Comparison of ENCODE assay signal across 20 mouse cellular contexts in the genomic region with DNA sequence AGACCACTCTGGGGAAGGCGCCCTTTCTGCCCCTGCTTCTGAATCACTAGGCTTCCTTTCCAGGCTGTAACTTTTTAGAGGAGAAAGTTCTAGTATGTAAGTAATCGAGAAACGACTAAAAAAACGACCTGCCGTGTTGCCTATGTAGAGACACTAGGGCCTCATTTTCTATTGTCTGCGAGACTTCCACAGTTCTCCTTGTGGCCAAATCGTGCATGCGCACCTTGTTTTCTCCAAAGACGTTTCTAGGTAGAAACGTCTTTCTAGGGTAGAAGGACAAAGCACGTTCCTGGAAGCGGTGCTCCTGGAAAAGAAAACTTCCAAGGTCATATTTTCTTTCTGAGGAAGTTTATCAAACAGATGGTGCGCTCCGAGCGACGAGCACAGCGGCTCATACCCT.
DNase-seq lines count a peak whose midpoint lies in the region; ATAC-seq and TF ChIP-seq lines count a peak whose summit lies in the region.
"Had no signal": no experiment of that assay in that cellular context is flagged by ENCODE, and none has a peak within 500 bp of the region (broad histone marks: within the 10 kb centered on the region; RNA-seq: fewer than 3 reads in every experiment).

No protein-coding gene starts in this region.

- no peak for ATAC-seq in intestine, postnatal 0 days
- ATAC-seq in intestine, embryonic 15.5 days: no peak
- no peak for ATAC-seq in midbrain, postnatal 0 days (ENCODE audit: low FRiP score)
- peak; percentile 46; the same call in 1 of the 2 replicates for ATAC-seq in megakaryocyte progenitor cell, adult 5-6 weeks (replicated peaks; ENCODE audit: poor library complexity)
- ATAC-seq: forebrain, embryonic 13.5 days; midbrain, embryonic 13.5 days had no signal

- H3K9me3 ChIP-seq in intestine, postnatal 0 days (ENCODE audit: control insufficient read depth): no peaks in the 10 kb centered on the region
- H3K9me3 ChIP-seq in intestine, embryonic 15.5 days: no peaks in the 10 kb centered on the region
- no peaks in the 10 kb centered on the region for H3K9me3 ChIP-seq in midbrain, postnatal 0 days (ENCODE audit: low read length)
- no peaks in the 10 kb centered on the region for H3K9me3 ChIP-seq in midbrain, embryonic 10.5 days (replicated peaks)
- H3K9me3 ChIP-seq: forebrain, embryonic 13.5 days; heart, embryonic 10.5 days; limb, embryonic 10.5 days; liver, embryonic 13.5 days; midbrain, embryonic 13.5 days had no signal

- no peak overlapping the region for H3K4me2 ChIP-seq in intestine, postnatal 0 days (replicated peaks; ENCODE audit: low read depth)
- no peak overlapping the region for H3K4me2 ChIP-seq in intestine, embryonic 15.5 days (replicated peaks)
- H3K4me2 ChIP-seq in midbrain, postnatal 0 days (ENCODE audit: low read depth, low read length, poor library complexity, severe bottlenecking): no peak overlapping the region
- H3K4me2 ChIP-seq: forebrain, embryonic 13.5 days; liver, embryonic 13.5 days; midbrain, embryonic 13.5 days had no signal

- no peak for DNase-seq in midbrain, postnatal 0 days (ENCODE audit: low spot score)
- DNase-seq in midbrain, embryonic 10.5 days (ENCODE audit: low spot score): no peak
- peak; percentile 78 for DNase-seq in R1 (ENCODE audit: low read depth, low spot score)
- DNase-seq in adrenal gland, postnatal 10 days: no peak
- DNase-seq: adrenal gland, postnatal 14 days; cerebellum, adult 2 months; gastrocnemius, postnatal 25 days; heart, postnatal 14 days; liver, embryonic 13.5 days; lung, postnatal 36 days; spleen, adult 18-20 months; thymus, postnatal 14 days had no signal

- no peak overlapping the region for H3K4me3 ChIP-seq in intestine, postnatal 0 days (ENCODE audit: low read depth, low read length)
- H3K4me3 ChIP-seq in intestine, embryonic 15.5 days (replicated peaks): no peak overlapping the region
- no peak overlapping the region for H3K4me3 ChIP-seq in midbrain, postnatal 0 days (ENCODE audit: low read depth, low read length)
- no peak overlapping the region for H3K4me3 ChIP-seq in midbrain, embryonic 10.5 days
- H3K4me3 ChIP-seq: forebrain, embryonic 13.5 days; heart, embryonic 10.5 days; left cerebral cortex, adult 2 months; limb, embryonic 10.5 days; liver, embryonic 13.5 days; midbrain, embryonic 13.5 days had no signal

- no peak overlapping the region for H3K9ac ChIP-seq in intestine, postnatal 0 days (ENCODE audit: low read depth, low read length)
- no peak overlapping the region for H3K9ac ChIP-seq in intestine, embryonic 15.5 days
- no peak overlapping the region for H3K9ac ChIP-seq in midbrain, postnatal 0 days (replicated peaks; ENCODE audit: low read length, poor library complexity, severe bottlenecking)
- H3K9ac ChIP-seq: forebrain, embryonic 13.5 days; liver, embryonic 13.5 days; midbrain, embryonic 13.5 days had no signal

- H3K36me3 ChIP-seq in intestine, postnatal 0 days (ENCODE audit: control insufficient read depth, insufficient read depth): no peaks in the 10 kb centered on the region
- no peaks in the 10 kb centered on the region for H3K36me3 ChIP-seq in intestine, embryonic 15.5 days
- no peaks in the 10 kb centered on the region for H3K36me3 ChIP-seq in midbrain, postnatal 0 days (ENCODE audit: insufficient read depth, low read length)
- H3K36me3 ChIP-seq in midbrain, embryonic 10.5 days: no peaks in the 10 kb centered on the region
- H3K36me3 ChIP-seq: heart, embryonic 10.5 days; limb, embryonic 10.5 days; liver, embryonic 13.5 days; midbrain, embryonic 13.5 days had no signal

- peak; percentile 35; the same call in 1 of the 2 replicates for TF ChIP-seq CTCF in intestine, postnatal 0 days (IDR thresholded peaks at IDR 0.05; ENCODE audit: low read depth)
- TF ChIP-seq CTCF in midbrain, postnatal 0 days (IDR thresholded peaks at IDR 0.05): peak; percentile 31

- WGBS in intestine, postnatal 0 days: 79% methylated on average over 17 of the region's 17 CpGs
- 80% methylated on average over 17 of the region's 17 CpGs for WGBS in intestine, embryonic 15.5 days
- WGBS in midbrain, postnatal 0 days: 84% methylated on average over 17 of the region's 17 CpGs
- 87% methylated on average over 17 of the region's 17 CpGs for WGBS in midbrain, embryonic 10.5 days

- no peak overlapping the region for H3K27ac ChIP-seq in intestine, postnatal 0 days (ENCODE audit: low read depth, low read length)
- H3K27ac ChIP-seq in intestine, embryonic 15.5 days: no peak overlapping the region
- no peak overlapping the region for H3K27ac ChIP-seq in midbrain, postnatal 0 days (ENCODE audit: low read depth, low read length)
- no peak overlapping the region for H3K27ac ChIP-seq in midbrain, embryonic 10.5 days (replicated peaks)
- H3K27ac ChIP-seq: forebrain, embryonic 13.5 days; heart, embryonic 10.5 days; left cerebral cortex, adult 2 months; limb, embryonic 10.5 days; liver, embryonic 13.5 days; midbrain, embryonic 13.5 days had no signal

- H3K27me3 ChIP-seq in intestine, postnatal 0 days (replicated peaks; ENCODE audit: control insufficient read depth, insufficient read depth, low read length): no peaks in the 10 kb centered on the region
- H3K27me3 ChIP-seq in intestine, embryonic 15.5 days (replicated peaks): no peaks in the 10 kb centered on the region
- H3K27me3 ChIP-seq in midbrain, postnatal 0 days (ENCODE audit: insufficient read depth, low read length): no peaks in the 10 kb centered on the region
- H3K27me3 ChIP-seq in midbrain, embryonic 10.5 days (ENCODE audit: low read depth, poor library complexity, severe bottlenecking): no peaks in the 10 kb centered on the region
- H3K27me3 ChIP-seq: forebrain, embryonic 13.5 days; liver, embryonic 13.5 days; midbrain, embryonic 13.5 days had no signal

- no peaks in the 10 kb centered on the region for H3K4me1 ChIP-seq in intestine, postnatal 0 days (replicated peaks; ENCODE audit: control insufficient read depth, insufficient read depth, low read length)
- H3K4me1 ChIP-seq in intestine, embryonic 15.5 days (replicated peaks): peaks cover 6% of the 10 kb centered on the region; the same call in 1 of the 2 replicates
- H3K4me1 ChIP-seq in midbrain, postnatal 0 days (ENCODE audit: insufficient read depth, low read length): no peaks in the 10 kb centered on the region
- no peaks in the 10 kb centered on the region; the same call in 1 of the 2 replicates for H3K4me1 ChIP-seq in midbrain, embryonic 10.5 days
- H3K4me1 ChIP-seq: forebrain, embryonic 13.5 days; heart, embryonic 10.5 days; limb, embryonic 10.5 days; midbrain, embryonic 13.5 days had no signal
